Mouse (Mus musculus) heart, embryonic 12.5 days (tissue): ENCODE results near the gene Tmem30b. TPM values are rescaled to one million over a fixed set of nuclear protein-coding genes. Genes with fewer than 3 reads are reported as not detected.
"Not testable (repeated sequence)": the region's sequence is repeated elsewhere in the genome, so short reads cannot be mapped to it uniquely, and the experiment has no call there.

ENCODE experiments used
- ATAC-seq: fragments of 200-750 bp; cut with Nextera tagmentation; 2 replicates; pipeline ENCODE4 v1.8.0; 2017; ENCODE audit warnings: moderate TSS enrichment, moderate library complexity; ENCODE audit not compliant: insufficient number of reproducible peaks, low FRiP score
- H3K27ac ChIP-seq: fragments of 300-500 bp; sonication (generic); 2 replicates; pipeline ENCODE4 v1.5.1; 2016; ENCODE audit warnings: mild to moderate bottlenecking, moderate library complexity; ENCODE audit not compliant: poor library complexity, severe bottlenecking
- H3K27me3 ChIP-seq: fragments of 300-500 bp; sonication (generic); replicated peaks from 2 replicates; pipeline ENCODE4 v1.6.1; 2016; ENCODE audit warnings: mild to moderate bottlenecking, moderate library complexity
- H3K36me3 ChIP-seq: fragments of 300-500 bp; sonication (generic); 2 replicates; pipeline ENCODE4 v1.6.1; 2016; ENCODE audit warnings: mild to moderate bottlenecking, moderate library complexity
- H3K4me1 ChIP-seq: fragments of 300-500 bp; sonication (generic); replicated peaks from 2 replicates; pipeline ENCODE4 v1.6.1; 2016; ENCODE audit warnings: mild to moderate bottlenecking
- H3K4me2 ChIP-seq: fragments of 300-500 bp; sonication (generic); 2 replicates; pipeline ENCODE4 v1.6.1; 2016; ENCODE audit warnings: mild to moderate bottlenecking, moderate library complexity
- H3K4me3 ChIP-seq: fragments of 300-500 bp; sonication (generic); 2 replicates; pipeline ENCODE4 v1.5.1; 2016; ENCODE audit warnings: mild to moderate bottlenecking
- H3K9ac ChIP-seq: fragments of 300-500 bp; sonication (generic); 2 replicates; pipeline ENCODE4 v1.6.1; 2016; ENCODE audit warnings: mild to moderate bottlenecking, moderate library complexity
- H3K9me3 ChIP-seq: fragments of 300-500 bp; sonication (generic); replicated peaks from 2 replicates; pipeline ENCODE4 v1.6.1; 2016; ENCODE audit warnings: mild to moderate bottlenecking, moderate library complexity
- whole genome bisulfite sequencing: fragments of 180-500 bp; shearing (Covaris S2); methylation state at CpG from one replicate; pipeline ENCODE4 v1.1.7; 2016; 5-methylcytosine and 5-hydroxymethylcytosine counted together
- polyA plus RNA-seq: library from polyadenylated mRNA; unstranded; fragments of >200 nt; fragmentation: Nextera tagmentation; extraction: Ambion mirVana; gene quantifications from 2 replicates; pipeline ENCODE4 v1.2.1, GENCODE M21; 2016

Gene Tmem30b
- polyA plus RNA-seq, 1 experiment from 2014 or later: 0.36 TPM

GRCm38 (mm10) chr12:73537499-73538138 lies 8.6 kb downstream of the Tmem30b start:
- H3K9ac ChIP-seq: no peak overlapping the region; the same call in 1 of the 2 replicates
- 24% methylated on average over 17 of the region's 17 CpGs for WGBS
- peak overlapping the region; percentile 52 for H3K4me2 ChIP-seq
- H3K4me1 ChIP-seq: 0 out of 2 replicates have a peak, but pooled peaks cover 4% of the 10 kb centered on the region
- H3K27me3 ChIP-seq: peaks cover 14% of the 10 kb centered on the region
- H3K36me3 ChIP-seq: no peaks in the 10 kb centered on the region
- H3K27ac ChIP-seq: no peak overlapping the region
- no peaks in the 10 kb centered on the region; the same call in 1 of the 2 replicates for H3K9me3 ChIP-seq
- H3K4me3 ChIP-seq: peak overlapping the region; percentile 18
- ATAC-seq: peak; percentile 67; the same call in 1 of the 2 replicates

- 14% methylated on average over 9 of the region's 9 CpGs for WGBS
- ATAC-seq: no peak
These were observed 11.6 kb downstream of the Tmem30b start for GRCm38 (mm10) chr12:73534591-73534990.

GRCm38 (mm10) chr12:73531889-73532479 lies 14.2 kb downstream of the Tmem30b start:
- Histone ChIP-seq H3K9ac (no peak overlapping the region), H3K4me3 (no peak overlapping the region), H3K27ac (no peak overlapping the region), H3K36me3 (no peaks in the 10 kb centered on the region), H3K9me3 (no peaks in the 10 kb centered on the region), H3K27me3 (no peaks in the 10 kb centered on the region), H3K4me2 (no peak overlapping the region), H3K4me1 (no peaks in the 10 kb centered on the region)
- 59% methylated on average over 11 of the region's 11 CpGs for WGBS
- ATAC-seq: no peak

More at GRCm38 (mm10) chr12:73534591-73534990, 11.6 kb downstream of the Tmem30b start:
- H3K4me1 ChIP-seq: 0 out of 2 replicates have a peak, but pooled peaks cover 4% of the 10 kb centered on the region
- no peak overlapping the region for H3K9ac ChIP-seq
- H3K27me3 ChIP-seq: no peaks in the 10 kb centered on the region
- no peaks in the 10 kb centered on the region for H3K9me3 ChIP-seq
- H3K36me3 ChIP-seq: no peaks in the 10 kb centered on the region
- no peak overlapping the region for H3K4me3 ChIP-seq
- no peak overlapping the region for H3K4me2 ChIP-seq
- H3K27ac ChIP-seq: no peak overlapping the region

GRCm38 (mm10) chr12:73529590-73529989 lies 16.6 kb downstream of the Tmem30b start:
- H3K9ac ChIP-seq: no peak overlapping the region
- H3K36me3 ChIP-seq: no peaks in the 10 kb centered on the region
- no peaks in the 10 kb centered on the region for H3K27me3 ChIP-seq
- no peak for ATAC-seq
- no peak overlapping the region for H3K4me3 ChIP-seq
- H3K27ac ChIP-seq: no peak overlapping the region
- no peaks in the 10 kb centered on the region for H3K9me3 ChIP-seq
- 77% methylated on average over 11 of the region's 11 CpGs for WGBS
- H3K4me1 ChIP-seq: no peaks in the 10 kb centered on the region
- no peak overlapping the region for H3K4me2 ChIP-seq

- WGBS: 48% methylated on average over 9 of the region's 9 CpGs
- Histone ChIP-seq H3K27me3 (no peaks in the 10 kb centered on the region), H3K27ac (no peak overlapping the region), H3K4me1 (no peaks in the 10 kb centered on the region), H3K9me3 (no peaks in the 10 kb centered on the region), H3K4me2 (no peak overlapping the region), H3K4me3 (no peak overlapping the region), H3K36me3 (no peaks in the 10 kb centered on the region), H3K9ac (no peak overlapping the region)
- ATAC-seq: no peak
These were observed 17.1 kb downstream of the Tmem30b start for GRCm38 (mm10) chr12:73529131-73529530.

- not testable (repeated sequence) for H3K9me3 ChIP-seq, H3K9ac ChIP-seq, H3K27ac ChIP-seq, H3K4me1 ChIP-seq, H3K4me2 ChIP-seq, H3K36me3 ChIP-seq, H3K27me3 ChIP-seq, H3K4me3 ChIP-seq, ATAC-seq
- 100% methylated on average over 1 of the region's 1 CpGs for WGBS
These were observed 18.1 kb downstream of the Tmem30b start for GRCm38 (mm10) chr12:73528142-73528541.

GRCm38 (mm10) chr12:73525254-73525885 lies 20.8 kb downstream of the Tmem30b start:
- Histone ChIP-seq H3K4me1 (peaks cover 3% of the 10 kb centered on the region; the same call in 1 of the 2 replicates), H3K27ac (no peak overlapping the region), H3K4me2 (no peak overlapping the region), H3K9me3 (no peaks in the 10 kb centered on the region), H3K4me3 (no peak overlapping the region), H3K27me3 (no peaks in the 10 kb centered on the region), H3K36me3 (no peaks in the 10 kb centered on the region), H3K9ac (no peak overlapping the region)
- ATAC-seq: no peak
- WGBS: 64% methylated on average over 8 of the region's 8 CpGs

- H3K27me3 ChIP-seq: no peaks in the 10 kb centered on the region; the same call in 1 of the 2 replicates
- no peak overlapping the region for H3K4me2 ChIP-seq
- H3K4me3 ChIP-seq: no peak overlapping the region
- H3K9ac ChIP-seq: no peak overlapping the region
- no peaks in the 10 kb centered on the region for H3K36me3 ChIP-seq
- no peak for ATAC-seq
- H3K4me1 ChIP-seq: peaks cover 3% of the 10 kb centered on the region; the same call in 1 of the 2 replicates
- no peaks in the 10 kb centered on the region for H3K9me3 ChIP-seq
- 74% methylated on average over 12 of the region's 12 CpGs for WGBS
- no peak overlapping the region for H3K27ac ChIP-seq
These were observed 23.1 kb downstream of the Tmem30b start for GRCm38 (mm10) chr12:73523066-73523465.

- no peak overlapping the region for H3K4me2 ChIP-seq
- H3K4me3 ChIP-seq: no peak overlapping the region
- no peak overlapping the region for H3K9ac ChIP-seq
- H3K27me3 ChIP-seq: no peaks in the 10 kb centered on the region; the same call in 1 of the 2 replicates
- ATAC-seq: no peak
- WGBS: 62% methylated on average over 3 of the region's 3 CpGs
- peaks cover 3% of the 10 kb centered on the region; the same call in 1 of the 2 replicates for H3K4me1 ChIP-seq
- H3K36me3 ChIP-seq: no peaks in the 10 kb centered on the region
- no peak overlapping the region for H3K27ac ChIP-seq
- no peaks in the 10 kb centered on the region for H3K9me3 ChIP-seq
These were observed 24.2 kb downstream of the Tmem30b start for GRCm38 (mm10) chr12:73521944-73522343.

GRCm38 (mm10) chr12:73521238-73521841 lies 24.9 kb downstream of the Tmem30b start:
- Histone ChIP-seq H3K4me2 (no peak overlapping the region), H3K27me3 (no peaks in the 10 kb centered on the region; the same call in 1 of the 2 replicates)

GRCm38 (mm10) chr12:73517768-73518167 lies 28.4 kb downstream of the Tmem30b start:
- no peak overlapping the region for H3K27ac ChIP-seq
- H3K9ac ChIP-seq: no peak overlapping the region
- 0 out of 2 replicates have a peak overlapping the region, but pooled peaks have one; percentile 20 for H3K4me2 ChIP-seq
- ATAC-seq: no peak
- H3K4me3 ChIP-seq: no peak overlapping the region
- H3K9me3 ChIP-seq: no peaks in the 10 kb centered on the region
- H3K4me1 ChIP-seq: peaks cover 3% of the 10 kb centered on the region; the same call in 1 of the 2 replicates
- H3K36me3 ChIP-seq: no peaks in the 10 kb centered on the region
- WGBS: 61% methylated on average over 12 of the region's 12 CpGs
- H3K27me3 ChIP-seq: no peaks in the 10 kb centered on the region; the same call in 1 of the 2 replicates

More at GRCm38 (mm10) chr12:73521238-73521841, 24.9 kb downstream of the Tmem30b start:
- Histone ChIP-seq H3K9ac (no peak overlapping the region), H3K4me1 (peaks cover 3% of the 10 kb centered on the region; the same call in 1 of the 2 replicates), H3K4me3 (no peak overlapping the region), H3K36me3 (no peaks in the 10 kb centered on the region), H3K9me3 (no peaks in the 10 kb centered on the region), H3K27ac (no peak overlapping the region; the same call in 1 of the 2 replicates)
- no peak for ATAC-seq
- 45% methylated on average over 15 of the region's 15 CpGs for WGBS
